Mouse (Mus musculus) lung, adult 2 months (tissue): ENCODE data around the gene Ptpn13.

Source experiments
- CTCF ChIP-seq: fragments of 200-500 bp; IDR thresholded peaks from 2 replicates; pipeline ENCODE4 v1.5.1; 2011; ENCODE audit warnings: mild to moderate bottlenecking, low read length, control low read depth; ENCODE audit not compliant: insufficient read depth
- POLR2A ChIP-seq: fragments of 200-500 bp; IDR thresholded peaks from 2 replicates; pipeline ENCODE4 v1.6.1; 2011; ENCODE audit warnings: low read depth, mild to moderate bottlenecking, control low read depth, low read length, borderline replicate concordance; ENCODE audit errors: extremely low read depth

GRCm38 (mm10) chr5:103473467-103474096 is 48.6 kb downstream of the Ptpn13 start:
- TF ChIP-seq CTCF: no peak
- no peak for TF ChIP-seq POLR2A
